15 mouse cellular contexts compared by ENCODE assay signal in genomic region chr4:151498481-151499276, GRCm38 (mm10).
A peak's percentile ranks its signal among the peaks of the same experiment; 100 is the strongest.
DNase-seq lines count a peak whose midpoint lies in the region; ATAC-seq and TF ChIP-seq lines count a peak whose summit lies in the region.
"Had no signal": no experiment of that assay in that cellular context is flagged by ENCODE, and none has a peak within 500 bp of the region (broad histone marks: within the 10 kb centered on the region; RNA-seq: fewer than 3 reads in every experiment).

No protein-coding gene starts in this region.

- H3K4me2 ChIP-seq in intestine, postnatal 0 days (replicated peaks; ENCODE audit: low read depth) = no peak overlapping the region
- no peak overlapping the region for H3K4me2 ChIP-seq in intestine, embryonic 15.5 days (replicated peaks)
- no peak overlapping the region for H3K4me2 ChIP-seq in liver, postnatal 0 days (ENCODE audit: low read depth, low read length)
- H3K4me2 ChIP-seq in liver, embryonic 11.5 days = no peak overlapping the region
- H3K4me2 ChIP-seq: hindbrain, embryonic 14.5 days; limb, embryonic 13.5 days; neural tube, embryonic 12.5 days had no signal

- H3K4me3 ChIP-seq in intestine, postnatal 0 days (ENCODE audit: low read depth, low read length) = no peak overlapping the region
- H3K4me3 ChIP-seq in intestine, embryonic 15.5 days (replicated peaks) = no peak overlapping the region
- H3K4me3 ChIP-seq in liver, postnatal 0 days (ENCODE audit: low read depth, low read length) = no peak overlapping the region
- no peak overlapping the region for H3K4me3 ChIP-seq in liver, embryonic 11.5 days (ENCODE audit: low read depth, low read length)
- H3K4me3 ChIP-seq: limb, embryonic 13.5 days; megakaryocyte, embryonic 14.5 days; neural tube, embryonic 12.5 days had no signal

- H3K27ac ChIP-seq in intestine, postnatal 0 days (ENCODE audit: low read depth, low read length) = no peak overlapping the region
- no peak overlapping the region for H3K27ac ChIP-seq in intestine, embryonic 15.5 days
- H3K27ac ChIP-seq in liver, postnatal 0 days (ENCODE audit: low read depth) = no peak overlapping the region
- no peak overlapping the region for H3K27ac ChIP-seq in liver, embryonic 11.5 days (ENCODE audit: low read depth, low read length)
- H3K27ac ChIP-seq: hindbrain, embryonic 14.5 days; limb, embryonic 13.5 days; neural tube, embryonic 12.5 days had no signal

- 70% methylated on average over 5 of the region's 5 CpGs for WGBS in intestine, postnatal 0 days
- WGBS in intestine, embryonic 15.5 days = 73% methylated on average over 5 of the region's 5 CpGs
- 70% methylated on average over 5 of the region's 5 CpGs for WGBS in liver, postnatal 0 days (ENCODE audit: insufficient replicate concordance)
- WGBS in liver, embryonic 11.5 days = 73% methylated on average over 5 of the region's 5 CpGs

- H3K4me1 ChIP-seq in intestine, postnatal 0 days (replicated peaks; ENCODE audit: control insufficient read depth, insufficient read depth, low read length) = no peaks in the 10 kb centered on the region
- H3K4me1 ChIP-seq in intestine, embryonic 15.5 days (replicated peaks) = no peaks in the 10 kb centered on the region; the same call in 1 of the 2 replicates
- no peaks in the 10 kb centered on the region for H3K4me1 ChIP-seq in liver, postnatal 0 days (ENCODE audit: insufficient read depth)
- no peaks in the 10 kb centered on the region for H3K4me1 ChIP-seq in liver, embryonic 11.5 days (replicated peaks; ENCODE audit: control insufficient read depth, insufficient read depth, low read length)
- H3K4me1 ChIP-seq: megakaryocyte, embryonic 14.5 days; neural tube, embryonic 12.5 days had no signal

- TF ChIP-seq EP300 in liver, postnatal 0 days (IDR thresholded peaks at IDR 0.05; ENCODE audit: low read depth) = no peak

- no peak for ATAC-seq in intestine, postnatal 0 days
- ATAC-seq in intestine, embryonic 15.5 days = no peak
- no peak for ATAC-seq in liver, postnatal 0 days
- ATAC-seq in liver, embryonic 11.5 days (replicated peaks; ENCODE audit: low FRiP score) = no peak
- no peak for ATAC-seq in megakaryocyte, adult 5-6 weeks (ENCODE audit: poor library complexity, severe bottlenecking)

- no peaks in the 10 kb centered on the region for H3K9me3 ChIP-seq in intestine, postnatal 0 days (ENCODE audit: control insufficient read depth)
- no peaks in the 10 kb centered on the region for H3K9me3 ChIP-seq in intestine, embryonic 15.5 days
- H3K9me3 ChIP-seq in liver, postnatal 0 days (ENCODE audit: low read length) = peaks cover 4% of the 10 kb centered on the region; the same call in 1 of the 2 replicates
- H3K9me3 ChIP-seq in liver, embryonic 11.5 days (ENCODE audit: control insufficient read depth, low read length) = 0 out of 2 replicates have a peak, but pooled peaks cover 2% of the 10 kb centered on the region

- H3K36me3 ChIP-seq in intestine, postnatal 0 days (ENCODE audit: control insufficient read depth, insufficient read depth) = no peaks in the 10 kb centered on the region
- no peaks in the 10 kb centered on the region for H3K36me3 ChIP-seq in intestine, embryonic 15.5 days
- no peaks in the 10 kb centered on the region for H3K36me3 ChIP-seq in liver, postnatal 0 days (replicated peaks; ENCODE audit: insufficient read depth, low read length)
- no peaks in the 10 kb centered on the region for H3K36me3 ChIP-seq in liver, embryonic 11.5 days (ENCODE audit: control insufficient read depth, insufficient read depth, low read length)
- H3K36me3 ChIP-seq: limb, embryonic 13.5 days; neural tube, embryonic 12.5 days had no signal

- no peaks in the 10 kb centered on the region for H3K27me3 ChIP-seq in intestine, postnatal 0 days (replicated peaks; ENCODE audit: control insufficient read depth, insufficient read depth, low read length)
- no peaks in the 10 kb centered on the region for H3K27me3 ChIP-seq in intestine, embryonic 15.5 days (replicated peaks)
- no peaks in the 10 kb centered on the region for H3K27me3 ChIP-seq in liver, postnatal 0 days (ENCODE audit: insufficient read depth, low read length)
- no peaks in the 10 kb centered on the region for H3K27me3 ChIP-seq in liver, embryonic 11.5 days (replicated peaks; ENCODE audit: control insufficient read depth, insufficient read depth, low read length)
- H3K27me3 ChIP-seq: limb, embryonic 13.5 days; megakaryocyte, embryonic 14.5 days; neural tube, embryonic 12.5 days had no signal

- H3K9ac ChIP-seq in intestine, postnatal 0 days (ENCODE audit: low read depth, low read length) = no peak overlapping the region
- H3K9ac ChIP-seq in intestine, embryonic 15.5 days = no peak overlapping the region
- H3K9ac ChIP-seq in liver, postnatal 0 days (replicated peaks) = no peak overlapping the region
- no peak overlapping the region for H3K9ac ChIP-seq in liver, embryonic 11.5 days (ENCODE audit: low read depth, low read length)
- H3K9ac ChIP-seq: hindbrain, embryonic 14.5 days; limb, embryonic 13.5 days; neural tube, embryonic 12.5 days had no signal

- peak; percentile 46 for TF ChIP-seq CTCF in intestine, postnatal 0 days (IDR thresholded peaks at IDR 0.05; ENCODE audit: low read depth)
- TF ChIP-seq CTCF in liver, postnatal 0 days (IDR thresholded peaks at IDR 0.05; ENCODE audit: low read depth) = peak; percentile 20; the same call in 1 of the 2 replicates

- no peak for DNase-seq in liver, postnatal 0 days
- DNase-seq in liver, embryonic 11.5 days (ENCODE audit: low spot score) = no peak
- DNase-seq in R1 (ENCODE audit: low read depth, low spot score) = peak; percentile 56
- DNase-seq in kidney, postnatal 36 days = peak; percentile 39 to 58
- no peak for DNase-seq in urinary bladder, postnatal 25 days (ENCODE audit: low spot score)
- DNase-seq: heart, adult 11 months; heart, postnatal 10 days; right cerebral cortex, postnatal 14 days had no signal

Comparison
In these comparisons a context has a peak if more than half of its experiments do, and no peak if none do; other contexts are left out.
1. DNase-seq: peak in R1 (single experiment) and kidney, postnatal 36 days (2 of 2); none in liver, postnatal 0 days (single experiment), liver, embryonic 11.5 days (single experiment) and urinary bladder, postnatal 25 days (single experiment).